Mouse (Mus musculus) T-cell, adult 66 days (primary cell): Measurements from ENCODE around the gene Ifit1bl2. TPM values are rescaled to one million over a fixed set of nuclear protein-coding genes. Genes with fewer than 3 reads are reported as not detected.

Source experiments
- total RNA-seq, 2 experiments: library from RNA; stranded (reverse); gene quantifications; 3 replicates in 1 of 2; 4 replicates in 1 of 2; pipeline ENCODE4 v1.2.4; 2023

Ifit1bl2 gene
- under 1 TPM in 1 of 2 experiments, not detected in 1; 0.21 TPM for total RNA-seq

DNA sequence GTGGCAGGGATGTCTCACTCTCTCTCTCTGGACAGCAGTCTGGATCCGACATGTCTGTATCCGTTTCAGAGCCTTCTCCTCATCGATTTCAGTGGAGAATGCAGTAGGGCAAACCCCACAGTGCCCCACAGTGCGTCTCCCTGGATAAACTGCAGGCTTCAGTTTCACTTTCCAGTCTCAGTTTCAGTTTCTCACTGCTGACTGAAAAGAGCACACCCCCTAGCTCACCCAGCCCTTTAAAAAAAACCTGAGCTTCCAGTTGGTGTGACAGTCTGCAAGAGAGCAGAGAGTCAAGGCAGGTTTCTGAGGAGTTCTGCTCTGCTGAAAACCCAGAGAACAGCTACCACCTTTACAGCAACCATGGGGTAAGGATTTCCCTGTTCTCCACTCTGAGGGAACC lies at the start of gene Ifit1bl2, which contains the start of gene Ifit1:
Gene Ifit1bl2, minus strand, starts transcription at position 121 of the 400 bp plus-strand sequence.
Gene Ifit1, plus strand, starts transcription at position 249 of the 400 bp plus-strand sequence.

DNA sequence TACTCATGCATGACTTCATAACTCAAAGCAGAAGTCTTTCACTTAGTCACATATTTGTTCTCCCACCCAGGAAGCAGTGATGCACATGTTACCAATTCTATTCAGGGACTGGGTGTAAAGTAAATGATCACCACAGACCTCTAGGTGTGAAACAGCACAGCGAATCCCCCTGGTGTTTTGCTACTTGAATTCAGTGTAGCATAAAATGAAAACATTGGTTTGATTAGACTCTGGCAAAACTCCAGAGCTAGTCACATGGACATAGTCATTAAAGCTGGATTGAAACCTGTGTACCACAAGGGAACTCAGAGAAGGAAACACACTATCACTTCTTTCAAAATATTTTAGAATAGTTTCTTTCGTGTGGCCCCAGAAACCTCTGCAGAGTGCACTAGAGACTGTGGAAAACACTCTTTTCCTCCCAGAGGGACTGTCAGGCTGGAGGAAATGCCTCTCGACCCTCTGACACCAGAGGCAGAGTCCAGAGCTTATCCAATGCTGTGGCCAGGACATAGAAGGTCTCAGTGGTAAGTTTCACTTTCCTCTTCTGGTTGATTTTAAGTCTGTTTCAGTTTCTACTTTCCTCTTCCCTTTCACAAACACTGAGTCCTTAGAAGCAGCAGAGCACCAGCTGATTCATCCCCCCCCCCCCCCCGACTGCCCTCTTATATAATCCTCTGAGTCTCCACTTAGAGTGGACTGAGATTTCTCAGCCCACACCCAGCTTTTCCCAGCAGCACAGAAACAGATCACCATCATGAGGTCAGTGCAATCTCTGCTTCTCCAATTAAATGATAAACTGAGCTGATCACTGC lies 33.1 kb downstream of the Ifit1bl2 start, which contains the start of gene Ifit3b:
Gene Ifit3b, plus strand, starts transcription at position 734 of the 815 bp plus-strand sequence.

DNA sequence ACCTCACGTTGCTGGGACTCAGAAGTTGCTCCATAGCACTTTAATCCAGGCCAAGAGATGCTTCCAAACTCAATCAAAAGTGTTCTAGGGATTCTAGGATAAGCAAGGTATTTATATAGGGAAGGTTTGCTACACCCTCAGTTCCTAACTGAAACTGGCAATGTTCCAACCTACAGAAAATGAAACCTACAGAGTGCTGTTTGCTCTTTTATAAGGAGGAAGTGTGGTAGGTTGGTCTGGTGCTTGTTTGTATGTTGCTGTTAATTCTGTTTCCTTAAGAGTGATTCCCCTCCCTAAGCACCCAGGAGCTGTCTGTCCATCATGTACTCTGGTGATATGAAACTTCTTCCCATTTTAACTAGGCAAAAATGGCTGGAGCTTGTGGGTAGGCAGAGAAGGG lies 38.7 kb downstream of the Ifit1bl2 start, which contains the start of gene Ifit1bl1:
Gene Ifit1bl1, minus strand, starts transcription at position 69 of the 400 bp plus-strand sequence.

DNA sequence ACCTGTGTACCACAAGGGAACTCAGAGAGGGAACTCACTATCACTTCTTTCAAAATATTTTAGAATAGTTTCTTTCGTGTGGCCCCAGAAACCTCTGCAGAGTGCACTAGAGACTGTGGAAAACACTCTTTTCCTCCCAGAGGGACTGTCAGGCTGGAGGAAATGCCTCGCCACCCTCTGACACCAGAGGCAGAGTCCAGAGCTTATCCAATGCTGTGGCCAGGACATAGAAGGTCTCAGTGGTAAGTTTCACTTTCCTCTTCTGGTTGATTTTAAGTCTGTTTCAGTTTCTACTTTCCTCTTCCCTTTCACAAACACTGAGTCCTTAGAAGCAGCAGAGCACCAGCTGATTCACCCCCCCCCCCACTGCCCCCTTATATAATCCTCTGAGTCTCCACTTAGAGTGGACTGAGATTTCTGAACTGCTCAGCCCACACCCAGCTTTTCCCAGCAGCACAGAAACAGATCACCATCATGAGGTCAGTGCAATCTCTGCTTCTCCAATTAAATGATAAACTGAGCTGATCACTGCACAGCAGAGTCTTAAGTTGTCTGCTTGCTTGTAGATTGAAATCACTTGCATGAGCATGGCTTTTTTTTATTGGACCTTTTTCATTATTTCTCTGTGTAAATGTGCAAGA lies 57.3 kb downstream of the Ifit1bl2 start, which contains the start of gene Ifit3:
Gene Ifit3, plus strand, starts transcription at position 406 of the 641 bp plus-strand sequence.

Other genes starting within 250 kb of the Ifit1bl2 start
- not detected for gene Ch25h, start 165.6 kb downstream of the Ifit1bl2 start, total RNA-seq
- gene Lipa, start 113.3 kb downstream of the Ifit1bl2 start, total RNA-seq: 10 to 100 TPM; 63.1 to 67.9 TPM
- 10 to 100 TPM; 19.0 to 19.9 TPM for gene Ifit2, start 90.0 kb downstream of the Ifit1bl2 start, total RNA-seq
- 10 to 100 TPM; 10.3 to 15.4 TPM for gene Ifit3, start 57.2 kb downstream of the Ifit1bl2 start, total RNA-seq
- gene Ifit1bl1, start 38.8 kb downstream of the Ifit1bl2 start, total RNA-seq: 10 to 100 TPM; 13.0 to 16.2 TPM
- 1 to 10 TPM; 3.1 to 4.2 TPM for gene Ifit3b, start 32.8 kb downstream of the Ifit1bl2 start, total RNA-seq
- 10 to 100 TPM; 11.7 to 19.1 TPM for gene Ifit1, start 128 bp upstream of the Ifit1bl2 start, total RNA-seq
- gene Slc16a12, start 106.5 kb upstream of the Ifit1bl2 start, total RNA-seq: not detected
- gene Pank1, start 238.7 kb upstream of the Ifit1bl2 start, total RNA-seq: 1 to 10 TPM; 3.7 to 4.6 TPM